Mouse (Mus musculus) myocyte (in vitro differentiated cells): ENCODE results near the gene Dennd2c. TPM values are rescaled to one million over a fixed set of nuclear protein-coding genes. Genes with fewer than 3 reads are reported as not detected.

ENCODE experiments used
- H3K27me3 ChIP-seq: one replicate; pipeline ENCODE4 v1.6.1; 2011; ENCODE audit not compliant: control insufficient read depth, insufficient read depth, insufficient read length
- H3K36me3 ChIP-seq: one replicate; pipeline ENCODE4 v1.6.1; 2011; ENCODE audit not compliant: control insufficient read depth, insufficient read depth
- H3K4me2 ChIP-seq: one replicate; pipeline ENCODE4 v1.6.1; 2011; ENCODE audit warnings: low read depth, control low read depth
- H3K4me3 ChIP-seq: one replicate; pipeline ENCODE4 v1.5.1; 2011; ENCODE audit warnings: mild to moderate bottlenecking, control low read depth, moderate library complexity
- H3K79me2 ChIP-seq: one replicate; pipeline ENCODE4 v1.6.1; 2011; ENCODE audit not compliant: control insufficient read depth, insufficient read depth
- H3ac ChIP-seq: one replicate; pipeline ENCODE4 v1.6.1; 2011; ENCODE audit not compliant: control insufficient read depth, insufficient read length
- CEBPB ChIP-seq: IDR thresholded peaks from 2 replicates; pipeline ENCODE4 v1.6.1; 2011; ENCODE audit warnings: mild to moderate bottlenecking, moderate library complexity; ENCODE audit not compliant: poor library complexity, insufficient read depth, severe bottlenecking
- E2F4 ChIP-seq: IDR thresholded peaks from one replicate; pipeline ENCODE4 v1.6.1; 2011; ENCODE audit warnings: mild to moderate bottlenecking, control low read depth, moderate library complexity; ENCODE audit not compliant: insufficient read depth
- MAX ChIP-seq: IDR thresholded peaks from one replicate; pipeline ENCODE4 v1.6.1; 2011; ENCODE audit warnings: low read depth, mild to moderate bottlenecking, control low read depth
- MYOD1 ChIP-seq, 3 experiments: IDR thresholded peaks; one replicate each; pipeline ENCODE4 v1.6.1; 2011; ENCODE audit warnings: control low read depth in 2 of 3, low read depth in 2 of 3, mild to moderate bottlenecking in 2 of 3, moderate library complexity in 1 of 3; ENCODE audit not compliant: insufficient read length in 2 of 3, control insufficient read depth in 1 of 3
- MYOG ChIP-seq, 3 experiments: IDR thresholded peaks; one replicate each; pipeline ENCODE4 v1.6.1; 2011; ENCODE audit warnings: control low read depth in 2 of 3, low read depth in 2 of 3, mild to moderate bottlenecking in 2 of 3; ENCODE audit not compliant: insufficient read length in 2 of 3, control insufficient read depth in 1 of 3, insufficient read depth in 1 of 3
- POLR2A ChIP-seq: IDR thresholded peaks from one replicate; pipeline ENCODE4 v1.6.1; 2011; ENCODE audit warnings: low read depth, mild to moderate bottlenecking, control low read depth, moderate library complexity; ENCODE audit not compliant: insufficient read length
- POLR2AphosphoS2 ChIP-seq: IDR thresholded peaks from one replicate; pipeline ENCODE4 v1.6.1; 2011; ENCODE audit warnings: low read depth, control low read depth; ENCODE audit not compliant: insufficient read length
- REST ChIP-seq: IDR thresholded peaks from one replicate; pipeline ENCODE4 v1.6.1; 2011; ENCODE audit warnings: mild to moderate bottlenecking, control low read depth, moderate library complexity; ENCODE audit not compliant: insufficient read depth, insufficient read length
- SRF ChIP-seq: IDR thresholded peaks from one replicate; pipeline ENCODE4 v1.6.1; 2011; ENCODE audit warnings: low read depth; ENCODE audit not compliant: control insufficient read depth, insufficient read length
- TCF12 ChIP-seq: IDR thresholded peaks from one replicate; pipeline ENCODE4 v1.6.1; 2011; ENCODE audit warnings: mild to moderate bottlenecking, control low read depth; ENCODE audit not compliant: poor library complexity, insufficient read depth, severe bottlenecking
- TCF3 ChIP-seq: IDR thresholded peaks from one replicate; pipeline ENCODE4 v1.6.1; 2011; ENCODE audit warnings: low read depth, control low read depth; ENCODE audit not compliant: insufficient read length
- USF1 ChIP-seq: IDR thresholded peaks from one replicate; pipeline ENCODE4 v1.6.1; 2011; ENCODE audit warnings: low read depth, mild to moderate bottlenecking, control low read depth, moderate library complexity
- polyA plus RNA-seq: library from polyadenylated mRNA; unstranded; fragments of >200 nt; fragmentation: generic; extraction: Trizol; gene quantifications from one replicate; pipeline ENCODE4 v1.2.1, GENCODE M21; 2012; ENCODE audit warnings: missing spikeins

Gene Dennd2c
- polyA plus RNA-seq, 1 experiment, result 2.4 TPM

- H3K4me3 ChIP-seq, result no peak overlapping the region
- H3K4me2 ChIP-seq, result no peak overlapping the region
- no peaks in the 10 kb centered on the region for H3K79me2 ChIP-seq
- no peak for TF ChIP-seq SRF
- no peak for TF ChIP-seq MAX
- H3K27me3 ChIP-seq, result no peaks in the 10 kb centered on the region
- no peak overlapping the region for H3ac ChIP-seq
- peaks cover 72% of the 10 kb centered on the region for H3K36me3 ChIP-seq
Measured at GRCm38 (mm10) chr3:103066927-103067326, 35.5 kb upstream of the Dennd2c start.

GRCm38 (mm10) chr3:103068971-103069370 is 33.4 kb upstream of the Dennd2c start:
- no peak overlapping the region for H3K4me3 ChIP-seq
- no peaks in the 10 kb centered on the region for H3K27me3 ChIP-seq
- H3K36me3 ChIP-seq, result peaks cover 51% of the 10 kb centered on the region
- H3ac ChIP-seq, result no peak overlapping the region
- no peak overlapping the region for H3K4me2 ChIP-seq
- no peak for TF ChIP-seq MAX
- TF ChIP-seq POLR2A, result no peak
- no peak for TF ChIP-seq POLR2AphosphoS2
- TF ChIP-seq TCF12, result no peak
- no peak for TF ChIP-seq USF1
- no peak for TF ChIP-seq REST
- TF ChIP-seq TCF3, result no peak
- H3K79me2 ChIP-seq, result no peaks in the 10 kb centered on the region

- Histone ChIP-seq H3K27me3 (no peaks in the 10 kb centered on the region), H3K36me3 (peaks cover 6% of the 10 kb centered on the region), H3ac (no peak within 1 kb of the TSS), H3K4me3 (no peak within 1 kb of the TSS), H3K79me2 (no peaks in the 10 kb centered on the region), H3K4me2 (peak within 1 kb of the TSS; percentile 30)
- TF ChIP-seq MAX (no peak), MYOD1 (IDR thresholded peaks at IDR 0.05; ENCODE audit: control insufficient read depth in 1 of 3, insufficient read length in 2 of 3, low read depth in 2 of 3) (peak in 1 of 3 experiments; percentile 41)
Measured at GRCm38 (mm10) chr3:103073771-103074170, 28.6 kb upstream of the Dennd2c start, which contains the start of gene Ampd1. Gene Ampd1 (plus strand): TSS chr3:103074014.

GRCm38 (mm10) chr3:103075871-103076270 is 26.5 kb upstream of the Dennd2c start:
- Histone ChIP-seq H3K4me2 (no peak overlapping the region), H3K79me2 (no peaks in the 10 kb centered on the region), H3K36me3 (no peaks in the 10 kb centered on the region), H3ac (no peak overlapping the region), H3K4me3 (no peak overlapping the region), H3K27me3 (no peaks in the 10 kb centered on the region)
- TF ChIP-seq POLR2A, result no peak
- no peak for TF ChIP-seq E2F4
- no peak for TF ChIP-seq MYOD1 (IDR thresholded peaks at IDR 0.05; ENCODE audit: control insufficient read depth in 1 of 3, insufficient read length in 2 of 3, low read depth in 2 of 3)
- TF ChIP-seq USF1, result no peak
- no peak for TF ChIP-seq SRF
- TF ChIP-seq CEBPB, result no peak

- H3ac ChIP-seq, result no peak overlapping the region
- no peaks in the 10 kb centered on the region for H3K79me2 ChIP-seq
- no peak overlapping the region for H3K4me3 ChIP-seq
- no peaks in the 10 kb centered on the region for H3K36me3 ChIP-seq
- H3K27me3 ChIP-seq, result no peaks in the 10 kb centered on the region
- no peak overlapping the region for H3K4me2 ChIP-seq
- TF ChIP-seq MAX (no peak), POLR2AphosphoS2 (no peak), USF1 (no peak), CEBPB (no peak), TCF3 (no peak), REST (no peak), POLR2A (no peak), TCF12 (no peak), E2F4 (no peak), MYOG (IDR thresholded peaks at IDR 0.05; ENCODE audit: control insufficient read depth in 1 of 3, insufficient read depth in 1 of 3, insufficient read length in 2 of 3, low read depth in 2 of 3) (no peak), MYOD1 (IDR thresholded peaks at IDR 0.05; ENCODE audit: control insufficient read depth in 1 of 3, insufficient read length in 2 of 3, low read depth in 2 of 3) (no peak), SRF (no peak)
Measured at GRCm38 (mm10) chr3:103076476-103076875, 25.9 kb upstream of the Dennd2c start.

- H3K4me2 ChIP-seq, result peak overlapping the region; percentile 2
Measured at GRCm38 (mm10) chr3:103079301-103079700, 23.1 kb upstream of the Dennd2c start.

More at GRCm38 (mm10) chr3:103079301-103079700, 23.1 kb upstream of the Dennd2c start:
- TF ChIP-seq MYOD1 (IDR thresholded peaks at IDR 0.05; ENCODE audit: control insufficient read depth in 1 of 3, insufficient read length in 2 of 3, low read depth in 2 of 3) (peak in 1 of 3 experiments; percentile 69), TCF12 (no peak), POLR2AphosphoS2 (no peak), POLR2A (no peak), TCF3 (no peak), SRF (no peak), USF1 (no peak), MYOG (IDR thresholded peaks at IDR 0.05; ENCODE audit: control insufficient read depth in 1 of 3, insufficient read depth in 1 of 3, insufficient read length in 2 of 3, low read depth in 2 of 3) (peak in 2 of 3 experiments; percentile 49 to 55), CEBPB (no peak)
- Histone ChIP-seq H3K4me3 (no peak overlapping the region), H3ac (no peak overlapping the region), H3K27me3 (no peaks in the 10 kb centered on the region), H3K79me2 (no peaks in the 10 kb centered on the region), H3K36me3 (no peaks in the 10 kb centered on the region)
